In the genomic region with DNA sequence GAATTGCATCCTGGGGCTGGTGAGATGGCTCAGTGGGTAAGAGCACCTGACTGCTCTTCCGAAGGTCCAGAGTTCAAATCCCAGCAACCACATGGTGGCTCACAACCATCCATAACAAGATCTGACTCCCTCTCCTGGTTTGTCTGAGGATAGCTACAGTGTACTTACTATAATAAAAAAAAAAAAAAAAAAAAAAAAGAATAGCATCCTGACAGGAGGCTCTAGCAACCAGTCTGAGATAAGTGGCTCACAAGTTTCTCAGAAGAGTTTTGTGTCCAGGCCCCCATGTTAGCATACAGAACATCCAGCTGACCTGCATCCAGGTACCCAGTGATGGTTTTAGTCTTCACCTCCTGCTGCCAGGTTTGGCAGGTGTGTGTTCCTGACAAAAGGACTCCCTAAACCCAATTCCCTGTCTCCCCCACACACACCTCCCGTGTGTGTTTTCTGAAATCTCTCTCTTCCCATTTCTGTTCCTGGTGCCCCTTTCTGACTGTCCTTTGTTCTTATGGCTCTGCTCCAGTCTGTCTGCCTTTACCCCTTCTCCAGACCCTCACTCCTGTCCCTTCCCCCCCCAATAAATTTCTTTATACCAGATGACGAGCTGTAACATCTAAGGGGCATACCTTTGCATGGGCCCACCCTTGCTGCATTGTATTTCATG, we compare ENCODE assay signal across 9 mouse cellular contexts. TPM values are rescaled to one million over a fixed set of nuclear protein-coding genes. Genes with fewer than 3 reads are reported as not detected.
DNase-seq lines count a peak whose midpoint lies in the region; ATAC-seq and TF ChIP-seq lines count a peak whose summit lies in the region.
"Had no signal": no experiment of that assay in that cellular context is flagged by ENCODE, and none has a peak within 500 bp of the region (broad histone marks: within the 10 kb centered on the region; RNA-seq: fewer than 3 reads in every experiment).

No protein-coding gene starts in this region.

- 40% methylated on average over 3 of the region's 3 CpGs for WGBS in limb, embryonic 14.5 days
- WGBS in stomach, postnatal 0 days: 42% methylated on average over 3 of the region's 3 CpGs

- peak; percentile 14 for DNase-seq in embryo, embryonic 9.5 days (ENCODE audit: extremely low spot score)
- no peak for DNase-seq in embryo, embryonic 11 days
- peak; percentile 32 for DNase-seq in 3T3-L1 (ENCODE audit: low read depth, low spot score)
- DNase-seq in limb, embryonic 14.5 days (ENCODE audit: low spot score): no peak
- DNase-seq in stomach, postnatal 0 days (ENCODE audit: low spot score): no peak
- no peak for DNase-seq in frontal cortex, postnatal 10 days (ENCODE audit: low spot score in 2 of 2)
- DNase-seq in adrenal gland, adult 8-10 months: no peak

- H3K9ac ChIP-seq in limb, embryonic 14.5 days (ENCODE audit: low read depth, low read length, severe bottlenecking): peak overlapping the region; percentile 100
- H3K9ac ChIP-seq in stomach, postnatal 0 days (ENCODE audit: low read length): peak overlapping the region; percentile 100

- TF ChIP-seq EP300 in stomach, postnatal 0 days (optimal IDR thresholded peaks at IDR 0.05): no peak

- peak overlapping the region; percentile 77 for H3K4me2 ChIP-seq in limb, embryonic 14.5 days (replicated peaks; ENCODE audit: low read depth, low read length, severe bottlenecking)
- peak overlapping the region; percentile 64 for H3K4me2 ChIP-seq in stomach, postnatal 0 days (replicated peaks; ENCODE audit: low read depth)

- H3K27ac ChIP-seq in embryonic fibroblast, embryonic 13.5 days (ENCODE audit: insufficient read depth, low read length): peak overlapping the region; percentile 100
- peak overlapping the region; percentile 100 for H3K27ac ChIP-seq in limb, embryonic 14.5 days (replicated peaks; ENCODE audit: low read depth, low read length)
- H3K27ac ChIP-seq in stomach, postnatal 0 days (replicated peaks): peak overlapping the region; percentile 100

- no peak overlapping the region; the same call in 1 of the 2 replicates for H3K4me3 ChIP-seq in embryonic fibroblast, embryonic 13.5 days (ENCODE audit: insufficient read depth, low read length)
- peak overlapping the region; percentile 81 for H3K4me3 ChIP-seq in limb, embryonic 14.5 days (replicated peaks; ENCODE audit: low read length)
- peak overlapping the region; percentile 98 for H3K4me3 ChIP-seq in stomach, postnatal 0 days (ENCODE audit: low read depth, low read length)

- ATAC-seq in limb, embryonic 14.5 days (ENCODE audit: low FRiP score, low read depth): no peak
- no peak for ATAC-seq in stomach, postnatal 0 days (ENCODE audit: low FRiP score, low TSS enrichment)

- TF ChIP-seq CTCF in embryonic fibroblast, embryonic 13.5 days (IDR thresholded peaks at IDR 0.05; ENCODE audit: borderline replicate concordance, insufficient read depth, low read length): no peak
- peak; percentile 43 for TF ChIP-seq CTCF in stomach, postnatal 0 days (IDR thresholded peaks at IDR 0.05; ENCODE audit: low read depth)

- no peaks in the 10 kb centered on the region for H3K27me3 ChIP-seq in limb, embryonic 14.5 days (ENCODE audit: control insufficient read depth, insufficient read depth, low read length)
- no peaks in the 10 kb centered on the region for H3K27me3 ChIP-seq in stomach, postnatal 0 days (ENCODE audit: control insufficient read depth, insufficient read depth, low read length)
- H3K27me3 ChIP-seq: Patski had no signal

- no peak for TF ChIP-seq POLR2A in embryonic fibroblast, embryonic 13.5 days (IDR thresholded peaks at IDR 0.05; ENCODE audit: low read depth, low read length)
- TF ChIP-seq POLR2A in limb, embryonic 14.5 days (IDR thresholded peaks at IDR 0.05; ENCODE audit: borderline replicate concordance, extremely low read depth, insufficient read depth, insufficient read length): no peak

- no peaks in the 10 kb centered on the region for H3K9me3 ChIP-seq in limb, embryonic 14.5 days (ENCODE audit: control insufficient read depth, low read length)
- H3K9me3 ChIP-seq in stomach, postnatal 0 days (ENCODE audit: control insufficient read depth, low read length): no peaks in the 10 kb centered on the region

- H3K36me3 ChIP-seq in limb, embryonic 14.5 days (ENCODE audit: control insufficient read depth, insufficient read depth, low read length): no peaks in the 10 kb centered on the region
- H3K36me3 ChIP-seq in stomach, postnatal 0 days (ENCODE audit: control insufficient read depth, insufficient read depth, low read length): no peaks in the 10 kb centered on the region

- peaks cover 6% of the 10 kb centered on the region for H3K4me1 ChIP-seq in embryonic fibroblast, embryonic 13.5 days (ENCODE audit: control insufficient read depth, insufficient read depth, low read length)
- H3K4me1 ChIP-seq in limb, embryonic 14.5 days (ENCODE audit: control insufficient read depth, insufficient read depth, low read length): peaks cover 12% of the 10 kb centered on the region
- H3K4me1 ChIP-seq in stomach, postnatal 0 days (replicated peaks; ENCODE audit: control insufficient read depth, insufficient read depth): 0 out of 2 replicates have a peak, but pooled peaks cover 3% of the 10 kb centered on the region

RNA-seq across cellular contexts. Expression of a gene that starts 2.2 kb away (rescaled TPM):
- polyA plus RNA-seq in embryonic fibroblast, embryonic 13.5 days (2011; ENCODE audit: insufficient read length, low read depth, missing spikeins): 27.0 and 29.4 TPM in 2 replicates
- 49.1 and 57.6 TPM in 2 replicates for polyA plus RNA-seq in limb, embryonic 14.5 days (2012; rRNA removed)
- polyA plus RNA-seq in limb, embryonic 14.5 days (2014; fragmentation: Nextera tagmentation; extraction: Ambion mirVana): 15.7 and 18.9 TPM in 2 replicates
- polyA plus RNA-seq in stomach, postnatal 0 days (2015; fragmentation: Nextera tagmentation; extraction: Ambion mirVana): 5.9 and 6.2 TPM in 2 replicates
- total RNA-seq in adrenal gland, adult 8-10 months (2022): 10 to 100 TPM; 43.4 to 47.5 (median 46.2) TPM

RNA-seq across cellular contexts. Expression of a gene that starts 10.9 kb away (rescaled TPM):
- polyA plus RNA-seq in embryonic fibroblast, embryonic 13.5 days (2011; ENCODE audit: insufficient read length, low read depth, missing spikeins): 125 and 133 TPM in 2 replicates
- 143 and 172 TPM in 2 replicates for polyA plus RNA-seq in limb, embryonic 14.5 days (2012; rRNA removed)
- polyA plus RNA-seq in limb, embryonic 14.5 days (2014; fragmentation: Nextera tagmentation; extraction: Ambion mirVana): 273 and 289 TPM in 2 replicates
- polyA plus RNA-seq in stomach, postnatal 0 days (2015; fragmentation: Nextera tagmentation; extraction: Ambion mirVana): 119 and 123 TPM in 2 replicates
- total RNA-seq in adrenal gland, adult 8-10 months (2022): 10 to 100 TPM; 64.0 to 78.2 (median 67.5) TPM

RNA-seq across cellular contexts. Expression of a gene that starts 54.1 kb away (rescaled TPM):
- polyA plus RNA-seq in embryonic fibroblast, embryonic 13.5 days (2011; ENCODE audit: insufficient read length, low read depth, missing spikeins): 19.0 and 27.7 TPM in 2 replicates
- 32.8 and 41.6 TPM in 2 replicates for polyA plus RNA-seq in limb, embryonic 14.5 days (2012; rRNA removed)
- polyA plus RNA-seq in limb, embryonic 14.5 days (2014; fragmentation: Nextera tagmentation; extraction: Ambion mirVana): 42.7 and 51.3 TPM in 2 replicates
- polyA plus RNA-seq in stomach, postnatal 0 days (2015; fragmentation: Nextera tagmentation; extraction: Ambion mirVana): 71.5 and 75.0 TPM in 2 replicates
- total RNA-seq in adrenal gland, adult 8-10 months (2022): 10 to 100 TPM; 55.2 to 93.9 (median 72.1) TPM

Comparison
In these comparisons a context has a peak if more than half of its experiments do, and no peak if none do; other contexts are left out.
1. DNase-seq: peak in embryo, embryonic 9.5 days (single experiment) and 3T3-L1 (single experiment); none in embryo, embryonic 11 days (single experiment), limb, embryonic 14.5 days (single experiment), stomach, postnatal 0 days (single experiment), frontal cortex, postnatal 10 days (0 of 2) and adrenal gland, adult 8-10 months (single experiment).
2. Peak in every context shown above with its lines, with median percentiles within 50 percentile points of each other: H3K27ac ChIP-seq.